10 mouse cellular contexts compared by ENCODE assay signal in the genomic region with DNA sequence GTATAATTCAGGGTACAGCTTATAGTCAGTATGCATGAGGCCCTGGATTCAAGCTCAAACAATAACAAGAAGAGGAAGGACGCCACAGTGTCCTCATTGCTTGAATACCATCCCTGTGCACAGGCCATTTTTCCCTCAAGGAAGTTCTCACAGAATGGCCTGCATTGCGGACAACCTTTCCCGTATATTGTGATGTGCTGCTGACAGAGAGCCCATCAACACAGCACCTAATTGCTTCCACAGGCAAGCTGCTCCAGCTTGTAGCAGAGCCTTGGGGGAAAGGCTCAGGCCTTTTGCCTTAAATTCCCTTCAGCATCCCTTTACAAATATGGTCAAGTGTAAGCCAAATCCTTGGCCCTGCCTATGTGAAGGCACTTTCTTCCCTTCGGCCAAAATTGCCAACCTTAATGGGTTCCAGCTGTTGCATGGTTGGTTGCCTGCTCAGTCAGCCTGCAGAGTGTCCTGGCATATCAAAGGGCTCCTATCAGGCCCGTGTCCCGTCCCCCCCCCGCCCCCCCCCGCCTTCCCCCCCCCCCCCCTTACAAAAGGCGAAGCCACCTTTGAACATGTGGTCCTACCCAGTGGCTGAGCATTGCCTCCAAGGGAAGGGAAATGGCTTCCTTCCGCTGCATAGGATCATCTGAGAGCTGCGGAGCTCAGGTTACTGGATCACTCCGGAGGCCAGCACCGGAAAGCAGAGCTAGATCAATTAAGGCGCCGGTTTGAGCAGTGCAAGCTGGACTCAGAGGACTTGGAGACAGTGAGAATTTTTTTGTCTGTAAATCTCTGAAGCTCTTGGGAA.
A peak's percentile ranks its signal among the peaks of the same experiment; 100 is the strongest.
DNase-seq lines count a peak whose midpoint lies in the region; ATAC-seq and TF ChIP-seq lines count a peak whose summit lies in the region.
"Had no signal": no experiment of that assay in that cellular context is flagged by ENCODE, and none has a peak within 500 bp of the region (broad histone marks: within the 10 kb centered on the region; RNA-seq: fewer than 3 reads in every experiment).

No protein-coding gene starts in this region.

- H3K9me3 ChIP-seq in forebrain, embryonic 11.5 days (ENCODE audit: control insufficient read depth, low read length) = no peaks in the 10 kb centered on the region
- no peaks in the 10 kb centered on the region for H3K9me3 ChIP-seq in forebrain, postnatal 0 days (ENCODE audit: low read length)
- H3K9me3 ChIP-seq in neural tube, embryonic 15.5 days (replicated peaks) = no peaks in the 10 kb centered on the region
- H3K9me3 ChIP-seq: heart, embryonic 15.5 days had no signal

- no peak overlapping the region for H3K4me2 ChIP-seq in forebrain, embryonic 11.5 days (ENCODE audit: low read depth, low read length, severe bottlenecking)
- no peak overlapping the region for H3K4me2 ChIP-seq in forebrain, postnatal 0 days (ENCODE audit: low read depth)
- H3K4me2 ChIP-seq in neural tube, embryonic 15.5 days = no peak overlapping the region
- H3K4me2 ChIP-seq: heart, embryonic 15.5 days had no signal

- H3K27me3 ChIP-seq in forebrain, embryonic 11.5 days (ENCODE audit: control insufficient read depth, insufficient read depth, low read length) = no peaks in the 10 kb centered on the region
- H3K27me3 ChIP-seq in forebrain, postnatal 0 days (ENCODE audit: insufficient read depth, low read length) = no peaks in the 10 kb centered on the region
- no peaks in the 10 kb centered on the region for H3K27me3 ChIP-seq in neural tube, embryonic 15.5 days (replicated peaks)
- H3K27me3 ChIP-seq: heart, embryonic 15.5 days had no signal

- intact Hi-C loops in left cerebral cortex, postnatal 25 days (cut with DNase I) = no loop called here

- peak; percentile 54 for DNase-seq in forebrain, embryonic 11.5 days (ENCODE audit: low spot score)
- DNase-seq in forebrain, postnatal 0 days = no peak
- DNase-seq in neural tube, embryonic 10.5 days (ENCODE audit: extremely low spot score, low spot score) = peak; percentile 65
- peak; percentile 54 for DNase-seq in kidney, postnatal 10 days
- DNase-seq in right cerebral cortex, postnatal 10 days (ENCODE audit: low spot score in 2 of 2) = no peak
- DNase-seq in testis, postnatal 10 days (ENCODE audit: low spot score) = no peak
- DNase-seq in left cerebral cortex, postnatal 25 days (ENCODE audit: low spot score in 2 of 2) = no peak
- DNase-seq: thymus, adult 18-20 months had no signal

- H3K4me3 ChIP-seq in forebrain, embryonic 11.5 days (ENCODE audit: low read depth, low read length) = no peak overlapping the region
- H3K4me3 ChIP-seq in forebrain, postnatal 0 days (ENCODE audit: low read depth, low read length) = no peak overlapping the region
- H3K4me3 ChIP-seq in neural tube, embryonic 15.5 days (replicated peaks) = no peak overlapping the region
- H3K4me3 ChIP-seq: heart, embryonic 15.5 days had no signal

- WGBS in forebrain, embryonic 11.5 days = 63% methylated on average over 12 of the region's 15 CpGs
- WGBS in forebrain, postnatal 0 days = 62% methylated on average over 14 of the region's 15 CpGs
- 64% methylated on average over 14 of the region's 15 CpGs for WGBS in neural tube, embryonic 15.5 days

- no peak for TF ChIP-seq CTCF in forebrain, postnatal 0 days (IDR thresholded peaks at IDR 0.05; ENCODE audit: low read depth)

- no peak overlapping the region for H3K9ac ChIP-seq in forebrain, embryonic 11.5 days (ENCODE audit: low read length)
- no peak overlapping the region for H3K9ac ChIP-seq in forebrain, postnatal 0 days
- H3K9ac ChIP-seq in neural tube, embryonic 15.5 days (replicated peaks) = no peak overlapping the region
- H3K9ac ChIP-seq: heart, embryonic 15.5 days had no signal

- no peaks in the 10 kb centered on the region for H3K36me3 ChIP-seq in forebrain, embryonic 11.5 days (ENCODE audit: control insufficient read depth, insufficient read depth, low read length)
- no peaks in the 10 kb centered on the region for H3K36me3 ChIP-seq in forebrain, postnatal 0 days (ENCODE audit: insufficient read depth)
- H3K36me3 ChIP-seq in neural tube, embryonic 15.5 days = no peaks in the 10 kb centered on the region
- H3K36me3 ChIP-seq: heart, embryonic 15.5 days had no signal

- ATAC-seq in forebrain, embryonic 11.5 days (replicated peaks; ENCODE audit: low FRiP score) = no peak
- ATAC-seq in forebrain, postnatal 0 days = no peak
- ATAC-seq in neural tube, embryonic 15.5 days (ENCODE audit: low FRiP score) = no peak

- no peaks in the 10 kb centered on the region for H3K4me1 ChIP-seq in forebrain, embryonic 11.5 days (replicated peaks; ENCODE audit: control insufficient read depth, insufficient read depth, low read length)
- no peaks in the 10 kb centered on the region for H3K4me1 ChIP-seq in forebrain, postnatal 0 days (ENCODE audit: insufficient read depth)
- H3K4me1 ChIP-seq in neural tube, embryonic 15.5 days = no peaks in the 10 kb centered on the region
- H3K4me1 ChIP-seq: heart, embryonic 15.5 days had no signal

- no peak overlapping the region for H3K27ac ChIP-seq in forebrain, embryonic 11.5 days (ENCODE audit: low read depth, low read length)
- H3K27ac ChIP-seq in forebrain, postnatal 0 days (ENCODE audit: low read depth, low read length) = no peak overlapping the region
- no peak overlapping the region for H3K27ac ChIP-seq in neural tube, embryonic 15.5 days (replicated peaks)
- H3K27ac ChIP-seq: heart, embryonic 15.5 days had no signal

Comparison
In these comparisons a context has a peak if more than half of its experiments do, and no peak if none do; other contexts are left out.
1. DNase-seq: peak in forebrain, embryonic 11.5 days (single experiment), neural tube, embryonic 10.5 days (single experiment) and kidney, postnatal 10 days (single experiment); none in forebrain, postnatal 0 days (single experiment), right cerebral cortex, postnatal 10 days (0 of 2), testis, postnatal 10 days (single experiment) and left cerebral cortex, postnatal 25 days (0 of 2).